Mouse (Mus musculus): Measurements from ENCODE around the gene Cox20.
"Not testable (repeated sequence)": the region's sequence is repeated elsewhere in the genome, so short reads cannot be mapped to it uniquely, and the experiment has no call there.

Gene Cox20

GRCm38 (mm10) chr1:178318389-178319184, at the start of gene Cox20:
Gene Cox20 (plus strand): TSS chr1:178319130.
- peak; percentile 92 for DNase-seq (ENCODE audit: low spot score)

- DNase-seq (ENCODE audit: low spot score), result no peak
Observed at GRCm38 (mm10) chr1:178270635-178271034, 48.3 kb upstream of the Cox20 start.

- no peak for DNase-seq (ENCODE audit: low spot score)
Observed at GRCm38 (mm10) chr1:178275174-178275730, 43.7 kb upstream of the Cox20 start.

GRCm38 (mm10) chr1:178275738-178276053, 43.2 kb upstream of the Cox20 start:
- DNase-seq (ENCODE audit: low spot score), result no peak

- DNase-seq (ENCODE audit: low spot score), result peak; percentile 53
Observed at GRCm38 (mm10) chr1:178276054-178276911, 42.6 kb upstream of the Cox20 start.

- not testable (repeated sequence) for DNase-seq (ENCODE audit: low spot score)
Observed at GRCm38 (mm10) chr1:178283314-178283713, 35.6 kb upstream of the Cox20 start.

- DNase-seq (ENCODE audit: low spot score), result no peak
Observed at GRCm38 (mm10) chr1:178283946-178284720, 34.8 kb upstream of the Cox20 start.

- no peak for DNase-seq (ENCODE audit: low spot score)
Observed at GRCm38 (mm10) chr1:178287601-178288176, 31.2 kb upstream of the Cox20 start.

- no peak for DNase-seq (ENCODE audit: low spot score)
Observed at GRCm38 (mm10) chr1:178291716-178292115, 27.2 kb upstream of the Cox20 start.

- DNase-seq (ENCODE audit: low spot score), result no peak
Observed at GRCm38 (mm10) chr1:178294051-178294450, 24.9 kb upstream of the Cox20 start.

- DNase-seq (ENCODE audit: low spot score), result not testable (repeated sequence)
Observed at GRCm38 (mm10) chr1:178301261-178301660, 17.7 kb upstream of the Cox20 start.

- DNase-seq (ENCODE audit: low spot score), result peak; percentile 53
Observed at GRCm38 (mm10) chr1:178303425-178303824, 15.5 kb upstream of the Cox20 start.

- DNase-seq (ENCODE audit: low spot score), result no peak
Observed at GRCm38 (mm10) chr1:178309487-178309886, 9.4 kb upstream of the Cox20 start.

GRCm38 (mm10) chr1:178310128-178310527, 8.8 kb upstream of the Cox20 start:
- no peak for DNase-seq (ENCODE audit: low spot score)

- no peak for DNase-seq (ENCODE audit: low spot score)
Observed at GRCm38 (mm10) chr1:178313039-178313597, 5.8 kb upstream of the Cox20 start.

- DNase-seq (ENCODE audit: low spot score), result no peak
Observed at GRCm38 (mm10) chr1:178314236-178314635, 4.7 kb upstream of the Cox20 start.

- DNase-seq (ENCODE audit: low spot score), result no peak
Observed at GRCm38 (mm10) chr1:178317275-178318001, 1.5 kb upstream of the Cox20 start.

- DNase-seq (ENCODE audit: low spot score), result no peak
Observed at GRCm38 (mm10) chr1:178318002-178318388, 935 bp upstream of the Cox20 start.

- no peak for DNase-seq (ENCODE audit: low spot score)
Observed at GRCm38 (mm10) chr1:178319295-178320037, 536 bp downstream of the Cox20 start.
